Mouse (Mus musculus) CH12.LX (cell line): ENCODE results near the gene Nab2. TPM values are rescaled to one million over a fixed set of nuclear protein-coding genes. Genes with fewer than 3 reads are reported as not detected.

Source experiments
- DNase-seq: peaks from one replicate; pipeline ENCODE4 v3.0.0-alpha.2; 2013; ENCODE audit errors: extremely low read depth
- H3K27ac ChIP-seq: 2 replicates; pipeline ENCODE4 v1.5.1; 2012; ENCODE audit warnings: low read depth, mild to moderate bottlenecking, control low read depth, moderate library complexity; ENCODE audit not compliant: insufficient read depth
- H3K27me3 ChIP-seq: replicated peaks from 2 replicates; pipeline ENCODE3; 2012; ENCODE audit warnings: inconsistent platforms
- H3K36me3 ChIP-seq, 2 experiments: replicated peaks in 1 of 2; 2 replicates each; pipeline versions ENCODE3 to v1.6.1; 2012; ENCODE audit warnings: inconsistent platforms in 1 of 2, low read length in 1 of 2, mild to moderate bottlenecking in 1 of 2, mixed read lengths in 1 of 2, moderate library complexity in 1 of 2; ENCODE audit not compliant: control insufficient read depth in 1 of 2, insufficient read depth in 1 of 2
- H3K4me1 ChIP-seq, 2 experiments: 2 replicates each; pipeline ENCODE4 v1.6.1; 2012; ENCODE audit warnings: inconsistent platforms in 1 of 2, moderate library complexity in 1 of 2; ENCODE audit not compliant: insufficient read depth in 2 of 2, control insufficient read depth in 1 of 2
- H3K4me2 ChIP-seq: 2 replicates; pipeline ENCODE4 v1.6.1; 2012; ENCODE audit warnings: low read depth, mild to moderate bottlenecking, control low read depth; ENCODE audit not compliant: poor library complexity, insufficient read depth, severe bottlenecking
- H3K4me3 ChIP-seq, 3 experiments: fragments of 150-350 bp in 1 of 3; sonication (generic) in 1 of 3; replicated peaks in 1 of 3; 2 replicates each; pipeline versions ENCODE3 to v1.5.1; 2011 to 2012; ENCODE audit warnings: low read depth in 2 of 3, low read length in 2 of 3, mild to moderate bottlenecking in 2 of 3, moderate library complexity in 2 of 3, control low read depth in 1 of 3, improper control_type of control experiment in 1 of 3, inconsistent platforms in 1 of 3, mixed read lengths in 1 of 3; ENCODE audit not compliant: poor library complexity in 1 of 3
- H3K79me2 ChIP-seq: replicated peaks from 2 replicates; pipeline ENCODE4 v1.6.1; 2012; ENCODE audit warnings: mild to moderate bottlenecking, moderate library complexity; ENCODE audit not compliant: control insufficient read depth, poor library complexity, insufficient read depth, severe bottlenecking; ENCODE audit errors: extremely low read depth
- H3K9ac ChIP-seq: 2 replicates; pipeline ENCODE4 v1.6.1; 2012; ENCODE audit warnings: low read depth, mild to moderate bottlenecking, control low read depth, moderate library complexity; ENCODE audit not compliant: insufficient read depth
- H3K9me3 ChIP-seq: replicated peaks from 2 replicates; pipeline ENCODE3; 2012; ENCODE audit warnings: low read length, inconsistent platforms, mixed read lengths
- BHLHE40 ChIP-seq: IDR thresholded peaks from 2 replicates; pipeline ENCODE4 v1.6.1; 2011; ENCODE audit warnings: mild to moderate bottlenecking, low read depth, low read length, improper control_type of control experiment
- CHD2 ChIP-seq: IDR thresholded peaks from 2 replicates; pipeline ENCODE4 v1.6.1; 2011; ENCODE audit warnings: low read length, improper control_type of control experiment
- CTCF ChIP-seq, 2 experiments: IDR thresholded peaks in 1 of 2; conservative IDR thresholded peaks in 1 of 2; 2 replicates each; pipeline ENCODE4 v1.5.1; 2011 to 2012; ENCODE audit warnings: low read depth in 2 of 2, low read length in 2 of 2, improper control_type of control experiment in 1 of 2, inconsistent platforms in 1 of 2, mild to moderate bottlenecking in 1 of 2, moderate library complexity in 1 of 2
- ELF1 ChIP-seq: IDR thresholded peaks from 2 replicates; pipeline ENCODE4 v1.6.1; 2014; ENCODE audit warnings: low read depth, mild to moderate bottlenecking, inconsistent platforms, low read length, improper control_type of control experiment
- HCFC1 ChIP-seq: IDR thresholded peaks from 2 replicates; pipeline ENCODE4 v1.6.1; 2012; ENCODE audit warnings: low read depth, mild to moderate bottlenecking, inconsistent platforms, low read length, improper control_type of control experiment
- IRF4 ChIP-seq: IDR thresholded peaks from 2 replicates; pipeline ENCODE4 v1.6.1; 2014; ENCODE audit warnings: low read depth, mild to moderate bottlenecking, inconsistent platforms, low read length, improper control_type of control experiment
- JUND ChIP-seq: conservative IDR thresholded peaks from 2 replicates; pipeline ENCODE4 v1.6.1; 2011; ENCODE audit warnings: low read depth, low read length, improper control_type of control experiment
- KAT2A ChIP-seq: IDR thresholded peaks from 2 replicates; pipeline ENCODE4 v1.6.1; 2012; ENCODE audit warnings: low read length, improper control_type of control experiment, inconsistent platforms; ENCODE audit not compliant: insufficient replicate concordance
- MAFK ChIP-seq: IDR thresholded peaks from 2 replicates; pipeline ENCODE4 v1.6.1; 2011; ENCODE audit warnings: low read length, improper control_type of control experiment; ENCODE audit not compliant: insufficient replicate concordance
- MEF2A ChIP-seq: IDR thresholded peaks from 2 replicates; pipeline ENCODE4 v1.6.1; 2014; ENCODE audit warnings: low read depth, mild to moderate bottlenecking, inconsistent platforms, low read length, improper control_type of control experiment, borderline replicate concordance
- MXI1 ChIP-seq: IDR thresholded peaks from 2 replicates; pipeline ENCODE4 v1.6.1; 2011; ENCODE audit warnings: mild to moderate bottlenecking, low read depth, low read length, improper control_type of control experiment
- MYC ChIP-seq: IDR thresholded peaks from 2 replicates; pipeline ENCODE4 v1.6.1; 2011; ENCODE audit warnings: low read depth, mild to moderate bottlenecking, improper control_type of control experiment, low read length
- NRF1 ChIP-seq: IDR thresholded peaks from 2 replicates; pipeline ENCODE4 v1.6.1; 2014; ENCODE audit warnings: low read depth, mild to moderate bottlenecking, inconsistent platforms, low read length, improper control_type of control experiment, moderate library complexity
- POLR2A ChIP-seq: IDR thresholded peaks from 2 replicates; pipeline ENCODE4 v1.6.1; 2011; ENCODE audit warnings: low read depth, mild to moderate bottlenecking, improper control_type of control experiment, low read length
- RAD21 ChIP-seq: IDR thresholded peaks from 2 replicates; pipeline ENCODE4 v1.6.1; 2011; ENCODE audit warnings: low read depth, mild to moderate bottlenecking, low read length, improper control_type of control experiment, moderate library complexity
- SMC3 ChIP-seq: IDR thresholded peaks from 2 replicates; pipeline ENCODE4 v1.6.1; 2011; ENCODE audit warnings: low read depth, low read length, improper control_type of control experiment
- TCF12 ChIP-seq: IDR thresholded peaks from 2 replicates; pipeline ENCODE4 v1.6.1; 2014; ENCODE audit warnings: low read depth, mild to moderate bottlenecking, inconsistent platforms, low read length, improper control_type of control experiment
- UBTF ChIP-seq: IDR thresholded peaks from 2 replicates; pipeline ENCODE4 v1.6.1; 2012; ENCODE audit warnings: low read depth, mild to moderate bottlenecking, inconsistent platforms, low read length, improper control_type of control experiment, moderate library complexity
- ZC3H11A ChIP-seq: IDR thresholded peaks from 2 replicates; pipeline ENCODE4 v1.6.1; 2012; ENCODE audit warnings: low read depth, mild to moderate bottlenecking, inconsistent platforms, low read length, improper control_type of control experiment
- ZKSCAN1 ChIP-seq: IDR thresholded peaks from 2 replicates; pipeline ENCODE4 v1.6.1; 2012; ENCODE audit warnings: low read depth, inconsistent platforms, low read length, improper control_type of control experiment, borderline replicate concordance
- ZNF384 ChIP-seq: IDR thresholded peaks from 2 replicates; pipeline ENCODE4 v1.6.1; 2012; ENCODE audit warnings: low read depth, low read length, improper control_type of control experiment, inconsistent platforms
- dilution Hi-C: fragments of 300-500 bp; cut with MboI; formaldehyde crosslinking; loops from 2 replicates; pipeline ENCODE4 v1.14.3; 2020; ENCODE audit warnings: low sequenced_read_pairs; ENCODE audit not compliant: extremely low pct_unique_long_range_greater_than_20kb, extremely low pct_ligation_motif_present
- in situ Hi-C: fragments of 300-500 bp; cut with MboI; formaldehyde crosslinking; loops from 3 replicates; pipeline ENCODE4 v1.14.3; 2019; ENCODE audit warnings: low sequenced_read_pairs, low pct_ligation_motif_present, low pct_unique_long_range_greater_than_20kb, mixed read lengths
- polyA plus RNA-seq: library from polyadenylated mRNA; unstranded; fragments of >175 nt; gene quantifications from 2 replicates; pipeline ENCODE4 v1.2.1, GENCODE M21; 2012; ENCODE audit warnings: low read depth; ENCODE audit not compliant: insufficient read length
- total RNA-seq, 2 experiments: library from RNA; depleted of rRNA; stranded (reverse); fragments of 300-350 nt in 1 of 2; fragments of >200 nt in 1 of 2; gene quantifications; 2 replicates each; pipeline ENCODE4 v1.2.3; 2012 to 2014

Nab2 gene
- total and polyA plus RNA-seq, 3 experiments, result 8.1 to 10.0 (median 9.2) TPM

- in situ Hi-C loops (no loop called here), dilution Hi-C loops (no loop called here)
- DNase-seq, result no peak
- H3K27me3 ChIP-seq, result peaks cover 17% of the 10 kb centered on the region
- H3K4me1 ChIP-seq, result peaks cover 0 to 28% of the 10 kb centered on the region in 2 experiments; a peak in 2 of 4 replicates
- H3K79me2 ChIP-seq, result no peaks in the 10 kb centered on the region
- no peak overlapping the region for H3K9ac ChIP-seq
- no peak overlapping the region for H3K4me3 ChIP-seq
- no peaks in the 10 kb centered on the region for H3K36me3 ChIP-seq
- H3K4me2 ChIP-seq, result no peak overlapping the region
- H3K27ac ChIP-seq, result no peak overlapping the region
- TF ChIP-seq KAT2A, result no peak
- no peak for TF ChIP-seq CHD2
- no peak for TF ChIP-seq NRF1
- no peak for TF ChIP-seq ZNF384
- TF ChIP-seq CTCF (conservative IDR thresholded peaks at IDR 0.05 in 1 of 2, IDR thresholded peaks at IDR 0.05 in 1 of 2; ENCODE audit: low read depth in 2 of 2, low read length in 2 of 2), result no peak
- peaks cover 10% of the 10 kb centered on the region for H3K9me3 ChIP-seq
These were observed 45.7 kb downstream of the Nab2 start for GRCm38 (mm10) chr10:127622661-127623060.

GRCm38 (mm10) chr10:127622057-127622392 is 46.3 kb downstream of the Nab2 start:
- Histone ChIP-seq H3K4me1 (peaks cover 0 to 32% of the 10 kb centered on the region in 2 experiments; a peak in 2 of 4 replicates), H3K9ac (peak overlapping the region; percentile 58; the same call in 1 of the 2 replicates), H3K27ac (peak overlapping the region; percentile 39; the same call in 1 of the 2 replicates)
- DNase-seq, result peak; percentile 31
- in situ Hi-C loops, result no loop called here
- TF ChIP-seq ZC3H11A (peak; percentile 54), RAD21 (peak; percentile 74), ELF1 (peak; percentile 34; the same call in 1 of the 2 replicates), IRF4 (peak; percentile 70), MYC (0 out of 2 replicates have a peak, but pooled peaks have one; percentile 26), MXI1 (peak; percentile 55; the same call in 1 of the 2 replicates), MAFK (no peak), UBTF (0 out of 2 replicates have a peak, but pooled peaks have one; percentile 38), TCF12 (no peak), SMC3 (peak; percentile 92), POLR2A (no peak), ZKSCAN1 (no peak), JUND (no peak), CTCF (conservative IDR thresholded peaks at IDR 0.05 in 1 of 2, IDR thresholded peaks at IDR 0.05 in 1 of 2; ENCODE audit: low read depth in 2 of 2, low read length in 2 of 2) (peak in 1 of 2 experiments; percentile 83; a peak in 2 of 4 replicates), MEF2A (peak; percentile 49; the same call in 1 of the 2 replicates), HCFC1 (no peak), ZNF384 (0 out of 2 replicates have a peak, but pooled peaks have one; percentile 4), BHLHE40 (peak; percentile 66; the same call in 1 of the 2 replicates)
- TF ChIP-seq, all 38 proteins: peak for 12
- H3K79me2 ChIP-seq, result no peaks in the 10 kb centered on the region
- H3K4me2 ChIP-seq, result peak overlapping the region; percentile 60
- dilution Hi-C loops, result no loop called here
- H3K36me3 ChIP-seq, result no peaks in the 10 kb centered on the region
- H3K27me3 ChIP-seq, result peaks cover 22% of the 10 kb centered on the region
- peak overlapping the region; percentile 65 to 75 (median 69) for H3K4me3 ChIP-seq
- H3K9me3 ChIP-seq, result peaks cover 10% of the 10 kb centered on the region
